Mouse (Mus musculus) liver, adult 2 months (tissue): ENCODE results near the gene Pdcl3.

ENCODE experiments used
- CTCF ChIP-seq: fragments of 200-500 bp; IDR thresholded peaks from 2 replicates; pipeline ENCODE4 v1.5.1; 2011; ENCODE audit warnings: low read depth, low read length, control low read depth
- POLR2A ChIP-seq: fragments of 200-500 bp; IDR thresholded peaks from 2 replicates; pipeline ENCODE4 v1.6.1; 2011; ENCODE audit warnings: low read length, control low read depth; ENCODE audit not compliant: insufficient read depth; ENCODE audit errors: extremely low read depth

DNA sequence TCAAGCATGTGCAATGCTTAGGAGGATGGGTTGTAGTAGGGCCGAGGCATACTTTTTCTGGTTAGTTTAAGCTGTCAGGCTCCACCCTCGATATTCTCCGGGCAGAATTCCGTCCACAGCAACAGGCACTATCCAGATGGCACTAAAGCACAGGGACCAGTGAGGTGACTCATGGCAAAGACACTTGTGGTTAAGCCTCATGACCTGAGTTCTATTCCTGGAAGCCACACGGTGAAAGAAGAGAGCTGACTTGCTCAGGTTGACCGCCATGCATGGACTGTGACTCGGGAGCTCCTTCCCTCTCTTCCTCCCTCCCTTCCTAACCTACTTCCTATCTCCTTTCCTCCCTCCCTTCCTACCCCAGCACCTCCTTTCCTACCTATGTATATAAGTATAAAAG, 5.5 kb upstream of the Pdcl3 start:
- TF ChIP-seq CTCF = no peak
- TF ChIP-seq POLR2A = no peak
